Mouse (Mus musculus): Measurements from ENCODE around the gene Stxbp5. TPM values are rescaled to one million over a fixed set of nuclear protein-coding genes. Genes with fewer than 3 reads are reported as not detected.

The Stxbp5 gene
- polyA plus RNA-seq, 1 experiment from 2014 or later = 9.8 TPM

DNA sequence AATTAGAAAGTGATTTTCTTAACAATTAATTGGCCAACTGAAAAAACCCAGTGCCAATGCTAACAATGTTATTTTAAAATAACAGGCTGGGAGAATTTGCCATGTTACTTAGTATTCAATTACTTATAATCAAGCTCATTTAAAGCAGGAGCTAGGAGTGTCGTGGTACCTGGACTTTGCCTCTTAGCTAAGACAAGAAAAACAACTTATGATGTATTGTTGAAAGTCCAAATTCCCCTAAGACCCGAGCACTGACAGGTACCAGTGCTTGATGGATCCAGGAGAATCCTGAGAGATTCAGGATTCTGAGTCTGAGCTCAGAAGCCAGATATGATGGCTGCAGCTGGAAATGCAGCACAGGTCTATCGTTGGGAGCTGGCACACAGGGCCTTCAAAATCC lies 71.1 kb downstream of the Stxbp5 start:
- no peaks in the 10 kb centered on the region for H3K27me3 ChIP-seq (ENCODE audit: control insufficient read depth, insufficient read depth, low read depth, low read length)
- H3K27ac ChIP-seq (ENCODE audit: low read length) = no peak overlapping the region
- WGBS = 92% methylated on average over 3 of the region's 3 CpGs
- H3K4me3 ChIP-seq (ENCODE audit: low read depth, low read length) = no peak overlapping the region
- H3K9ac ChIP-seq (ENCODE audit: low read depth, low read length) = no peak overlapping the region
- no peak overlapping the region for H3K4me2 ChIP-seq (ENCODE audit: low read length)
- H3K4me1 ChIP-seq (ENCODE audit: control insufficient read depth, insufficient read depth, low read length) = no peaks in the 10 kb centered on the region
- no peak for ATAC-seq
- H3K9me3 ChIP-seq (replicated peaks; ENCODE audit: control insufficient read depth, low read length, poor library complexity, severe bottlenecking) = no peaks in the 10 kb centered on the region
- H3K36me3 ChIP-seq (ENCODE audit: control insufficient read depth, insufficient read depth, low read length) = no peaks in the 10 kb centered on the region; the same call in 1 of the 2 replicates

DNA sequence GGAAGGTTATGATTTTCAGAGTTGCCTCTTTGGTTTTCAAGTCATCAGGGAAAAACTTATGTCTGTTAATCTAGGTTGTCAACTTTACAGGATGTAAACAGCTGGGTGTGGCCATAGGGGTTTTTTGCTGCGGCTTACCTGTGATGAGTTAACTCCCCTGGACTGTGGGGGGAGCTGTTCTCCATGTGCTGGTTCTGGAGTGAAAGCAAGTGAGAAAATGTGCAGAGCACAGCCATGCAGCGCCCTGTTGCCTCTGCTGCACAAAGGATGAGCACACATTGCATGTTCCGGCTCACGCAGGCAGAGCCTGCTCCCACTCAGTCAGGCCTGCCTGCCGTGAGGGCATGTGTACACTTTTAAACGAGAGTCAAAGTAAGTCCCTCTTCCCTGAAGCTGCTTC lies 79.6 kb downstream of the Stxbp5 start:
- no peak overlapping the region for H3K4me2 ChIP-seq (ENCODE audit: low read length)
- H3K36me3 ChIP-seq (ENCODE audit: control insufficient read depth, insufficient read depth, low read length) = peaks cover 6% of the 10 kb centered on the region
- H3K4me3 ChIP-seq (ENCODE audit: low read depth, low read length) = no peak overlapping the region
- no peak for ATAC-seq
- WGBS = 57% methylated on average over 6 of the region's 6 CpGs
- no peaks in the 10 kb centered on the region for H3K4me1 ChIP-seq (ENCODE audit: control insufficient read depth, insufficient read depth, low read length)
- no peak overlapping the region for H3K9ac ChIP-seq (ENCODE audit: low read depth, low read length)
- no peaks in the 10 kb centered on the region for H3K9me3 ChIP-seq (replicated peaks; ENCODE audit: control insufficient read depth, low read length, poor library complexity, severe bottlenecking)
- no peaks in the 10 kb centered on the region for H3K27me3 ChIP-seq (ENCODE audit: control insufficient read depth, insufficient read depth, low read depth, low read length)
- no peak overlapping the region for H3K27ac ChIP-seq (ENCODE audit: low read length)

- no peak for ATAC-seq
- Histone ChIP-seq H3K4me2 (ENCODE audit: low read length) (no peak overlapping the region), H3K36me3 (ENCODE audit: control insufficient read depth, insufficient read depth, low read length) (peaks cover 6% of the 10 kb centered on the region), H3K27me3 (ENCODE audit: control insufficient read depth, insufficient read depth, low read depth, low read length) (no peaks in the 10 kb centered on the region), H3K4me1 (ENCODE audit: control insufficient read depth, insufficient read depth, low read length) (no peaks in the 10 kb centered on the region), H3K9ac (ENCODE audit: low read depth, low read length) (no peak overlapping the region), H3K9me3 (replicated peaks; ENCODE audit: control insufficient read depth, low read length, poor library complexity, severe bottlenecking) (no peaks in the 10 kb centered on the region), H3K27ac (ENCODE audit: low read length) (no peak overlapping the region), H3K4me3 (ENCODE audit: low read depth, low read length) (no peak overlapping the region)
- WGBS = 93% methylated on average over 7 of the region's 7 CpGs
Observed at GRCm38 (mm10) chr10:9818574-9818973, 82.3 kb downstream of the Stxbp5 start.

DNA sequence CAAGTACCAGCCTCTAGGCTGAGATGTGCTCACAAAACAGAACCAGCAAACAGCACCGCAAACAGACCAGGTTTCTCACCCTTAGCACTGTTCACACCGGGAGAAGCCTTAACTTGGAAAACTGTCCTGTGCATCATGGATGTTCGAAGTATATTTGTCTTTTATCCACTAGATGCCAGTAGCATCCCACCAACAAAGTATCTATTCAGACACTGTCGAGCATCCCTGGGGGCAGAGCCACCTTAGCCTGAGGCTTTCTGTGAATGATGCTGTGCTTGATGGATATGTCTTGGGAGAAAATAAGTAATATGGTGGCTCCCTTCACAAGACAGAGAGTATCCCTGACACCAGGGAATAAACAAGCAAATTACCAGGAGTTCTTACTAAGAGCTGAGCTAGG lies 87.0 kb downstream of the Stxbp5 start:
- Histone ChIP-seq H3K9ac (ENCODE audit: low read depth, low read length) (no peak overlapping the region), H3K4me3 (ENCODE audit: low read depth, low read length) (no peak overlapping the region), H3K4me2 (ENCODE audit: low read length) (no peak overlapping the region), H3K4me1 (ENCODE audit: control insufficient read depth, insufficient read depth, low read length) (no peaks in the 10 kb centered on the region), H3K27me3 (ENCODE audit: control insufficient read depth, insufficient read depth, low read depth, low read length) (no peaks in the 10 kb centered on the region), H3K27ac (ENCODE audit: low read length) (no peak overlapping the region), H3K9me3 (replicated peaks; ENCODE audit: control insufficient read depth, low read length, poor library complexity, severe bottlenecking) (no peaks in the 10 kb centered on the region), H3K36me3 (ENCODE audit: control insufficient read depth, insufficient read depth, low read length) (peaks cover 6% of the 10 kb centered on the region)
- ATAC-seq = peak; percentile 91
- 65% methylated on average over 4 of the region's 4 CpGs for WGBS

DNA sequence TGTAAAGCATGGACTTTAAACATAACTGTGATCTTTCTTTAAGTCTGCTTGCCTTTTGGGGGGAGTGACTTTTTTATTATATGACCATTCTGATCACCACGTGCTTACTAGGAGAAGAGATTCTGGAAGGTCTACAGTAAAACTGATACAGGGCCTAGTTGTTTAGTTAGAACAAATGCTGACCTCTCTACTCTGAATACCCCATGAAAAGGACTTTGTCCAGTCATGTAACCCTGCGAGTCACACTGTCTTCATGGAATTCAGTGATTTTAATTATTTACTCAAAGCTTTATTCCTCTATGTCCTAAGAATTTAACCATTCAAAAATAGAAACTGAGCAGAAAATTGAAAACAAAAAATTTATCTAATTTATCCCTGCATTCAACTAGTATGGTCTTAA lies 93.3 kb downstream of the Stxbp5 start:
- Histone ChIP-seq H3K9me3 (replicated peaks; ENCODE audit: control insufficient read depth, low read length, poor library complexity, severe bottlenecking) (no peaks in the 10 kb centered on the region), H3K36me3 (ENCODE audit: control insufficient read depth, insufficient read depth, low read length) (peaks cover 3% of the 10 kb centered on the region; the same call in 1 of the 2 replicates), H3K27me3 (ENCODE audit: control insufficient read depth, insufficient read depth, low read depth, low read length) (no peaks in the 10 kb centered on the region), H3K27ac (ENCODE audit: low read length) (no peak overlapping the region), H3K4me1 (ENCODE audit: control insufficient read depth, insufficient read depth, low read length) (no peaks in the 10 kb centered on the region), H3K9ac (ENCODE audit: low read depth, low read length) (no peak overlapping the region), H3K4me2 (ENCODE audit: low read length) (no peak overlapping the region), H3K4me3 (ENCODE audit: low read depth, low read length) (no peak overlapping the region)
- WGBS = 83% methylated on average over 2 of the region's 2 CpGs
- no peak for ATAC-seq

GRCm38 (mm10) chr10:9805341-9805740 lies 95.5 kb downstream of the Stxbp5 start:
- Histone ChIP-seq H3K36me3 (ENCODE audit: control insufficient read depth, insufficient read depth, low read length) (peaks cover 3% of the 10 kb centered on the region; the same call in 1 of the 2 replicates), H3K4me1 (ENCODE audit: control insufficient read depth, insufficient read depth, low read length) (no peaks in the 10 kb centered on the region), H3K27me3 (ENCODE audit: control insufficient read depth, insufficient read depth, low read depth, low read length) (no peaks in the 10 kb centered on the region), H3K27ac (ENCODE audit: low read length) (no peak overlapping the region), H3K9me3 (replicated peaks; ENCODE audit: control insufficient read depth, low read length, poor library complexity, severe bottlenecking) (no peaks in the 10 kb centered on the region), H3K9ac (ENCODE audit: low read depth, low read length) (no peak overlapping the region), H3K4me2 (ENCODE audit: low read length) (no peak overlapping the region), H3K4me3 (ENCODE audit: low read depth, low read length) (no peak overlapping the region)
- no peak for ATAC-seq
- WGBS = 38% methylated on average over 3 of the region's 3 CpGs

DNA sequence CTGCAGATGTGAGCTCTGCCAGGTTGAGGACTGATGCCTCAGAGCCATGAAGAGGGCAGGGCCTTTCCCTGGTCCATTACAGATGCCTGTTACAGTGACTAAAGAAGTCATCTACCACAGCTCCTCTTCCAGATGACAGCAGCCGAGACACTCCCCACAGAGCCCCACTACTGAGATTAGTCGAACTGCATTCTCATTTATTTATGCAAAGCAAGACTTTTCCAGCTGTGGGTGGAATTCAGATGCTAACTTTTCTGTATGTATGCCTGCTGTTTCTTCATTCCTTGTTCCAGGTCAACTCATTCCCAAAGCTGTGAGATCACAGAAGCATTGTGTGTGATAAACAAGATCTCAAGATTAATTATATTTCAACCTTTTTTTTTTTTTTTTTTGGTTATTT lies 97.8 kb downstream of the Stxbp5 start:
- ATAC-seq = no peak
- Histone ChIP-seq H3K27me3 (ENCODE audit: control insufficient read depth, insufficient read depth, low read depth, low read length) (no peaks in the 10 kb centered on the region), H3K9me3 (replicated peaks; ENCODE audit: control insufficient read depth, low read length, poor library complexity, severe bottlenecking) (no peaks in the 10 kb centered on the region), H3K9ac (ENCODE audit: low read depth, low read length) (no peak overlapping the region), H3K36me3 (ENCODE audit: control insufficient read depth, insufficient read depth, low read length) (peaks cover 3% of the 10 kb centered on the region), H3K4me1 (ENCODE audit: control insufficient read depth, insufficient read depth, low read length) (no peaks in the 10 kb centered on the region), H3K27ac (ENCODE audit: low read length) (no peak overlapping the region), H3K4me2 (ENCODE audit: low read length) (no peak overlapping the region), H3K4me3 (ENCODE audit: low read depth, low read length) (no peak overlapping the region)
- WGBS = 16% methylated on average over 2 of the region's 2 CpGs

DNA sequence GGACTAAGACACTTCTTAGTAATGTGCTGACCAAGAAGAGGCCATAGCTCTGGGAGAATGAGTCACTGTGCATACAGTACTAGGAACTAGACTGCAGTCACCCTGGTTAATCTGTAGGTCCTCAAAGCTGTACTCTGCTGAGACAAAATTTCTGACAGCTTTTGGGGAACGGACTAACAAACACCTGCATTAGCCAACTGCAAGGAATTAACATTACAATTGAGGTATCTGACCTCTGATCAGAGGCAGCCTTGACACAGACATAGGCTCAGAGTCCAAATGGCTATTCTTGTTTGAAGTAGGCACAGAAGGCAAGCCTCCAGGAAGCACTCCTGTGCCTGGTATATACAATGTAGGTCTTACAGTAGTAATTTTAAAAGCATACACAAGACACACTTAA lies 99.3 kb downstream of the Stxbp5 start:
- H3K9me3 ChIP-seq (replicated peaks; ENCODE audit: control insufficient read depth, low read length, poor library complexity, severe bottlenecking) = no peaks in the 10 kb centered on the region
- H3K9ac ChIP-seq (ENCODE audit: low read depth, low read length) = no peak overlapping the region
- H3K27me3 ChIP-seq (ENCODE audit: control insufficient read depth, insufficient read depth, low read depth, low read length) = no peaks in the 10 kb centered on the region
- no peak overlapping the region for H3K4me2 ChIP-seq (ENCODE audit: low read length)
- H3K27ac ChIP-seq (ENCODE audit: low read length) = no peak overlapping the region
- H3K36me3 ChIP-seq (ENCODE audit: control insufficient read depth, insufficient read depth, low read length) = peaks cover 11% of the 10 kb centered on the region
- no peak overlapping the region for H3K4me3 ChIP-seq (ENCODE audit: low read depth, low read length)
- no peak for ATAC-seq
- no peaks in the 10 kb centered on the region for H3K4me1 ChIP-seq (ENCODE audit: control insufficient read depth, insufficient read depth, low read length)
- 34% methylated on average over 1 of the region's 1 CpGs for WGBS

GRCm38 (mm10) chr10:9799085-9799484 lies 101.8 kb downstream of the Stxbp5 start:
- WGBS = 92% methylated on average over 1 of the region's 1 CpGs
- Histone ChIP-seq H3K27ac (ENCODE audit: low read length) (no peak overlapping the region), H3K4me3 (ENCODE audit: low read depth, low read length) (no peak overlapping the region), H3K36me3 (ENCODE audit: control insufficient read depth, insufficient read depth, low read length) (peaks cover 11% of the 10 kb centered on the region), H3K27me3 (ENCODE audit: control insufficient read depth, insufficient read depth, low read depth, low read length) (no peaks in the 10 kb centered on the region), H3K9ac (ENCODE audit: low read depth, low read length) (no peak overlapping the region), H3K4me2 (ENCODE audit: low read length) (no peak overlapping the region), H3K4me1 (ENCODE audit: control insufficient read depth, insufficient read depth, low read length) (no peaks in the 10 kb centered on the region), H3K9me3 (replicated peaks; ENCODE audit: control insufficient read depth, low read length, poor library complexity, severe bottlenecking) (no peaks in the 10 kb centered on the region)
- no peak for ATAC-seq

GRCm38 (mm10) chr10:9796429-9796828 lies 104.5 kb downstream of the Stxbp5 start:
- no peaks in the 10 kb centered on the region for H3K27me3 ChIP-seq (ENCODE audit: control insufficient read depth, insufficient read depth, low read depth, low read length)
- H3K9me3 ChIP-seq (replicated peaks; ENCODE audit: control insufficient read depth, low read length, poor library complexity, severe bottlenecking) = no peaks in the 10 kb centered on the region
- H3K9ac ChIP-seq (ENCODE audit: low read depth, low read length) = no peak overlapping the region
- no peak overlapping the region for H3K4me3 ChIP-seq (ENCODE audit: low read depth, low read length)
- H3K36me3 ChIP-seq (ENCODE audit: control insufficient read depth, insufficient read depth, low read length) = peaks cover 15% of the 10 kb centered on the region
- H3K4me1 ChIP-seq (ENCODE audit: control insufficient read depth, insufficient read depth, low read length) = no peaks in the 10 kb centered on the region
- ATAC-seq = no peak
- WGBS = 100% methylated on average over 1 of the region's 1 CpGs
- H3K4me2 ChIP-seq (ENCODE audit: low read length) = no peak overlapping the region
- H3K27ac ChIP-seq (ENCODE audit: low read length) = no peak overlapping the region

All from midbrain, embryonic 16.5 days (tissue).